Mouse (Mus musculus): ENCODE measurements around the gene 1110051M20Rik.

DNA sequence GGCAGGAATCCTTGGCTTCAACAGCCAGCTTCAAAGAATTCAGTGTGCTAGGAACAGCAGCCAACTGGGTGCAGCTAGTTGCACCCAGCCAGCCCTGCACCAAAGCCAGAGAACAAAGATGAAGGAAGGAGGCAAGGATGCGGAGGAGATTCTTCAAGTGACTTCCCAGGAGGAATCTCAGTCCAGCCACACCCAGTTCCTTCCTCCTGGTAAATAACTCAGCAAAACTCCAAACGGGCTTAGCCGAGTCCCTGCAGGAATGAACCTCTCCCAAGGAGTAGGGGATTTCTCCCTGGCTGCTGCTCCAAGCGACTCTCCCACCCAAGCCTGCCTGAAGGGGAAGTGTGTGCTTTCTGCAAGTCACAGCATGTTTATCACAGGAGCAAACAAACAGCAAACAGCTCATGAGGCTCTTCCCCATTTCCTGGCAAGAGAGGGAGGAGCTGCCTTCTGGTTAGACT, 83.4 kb downstream of the 1110051M20Rik start:
- TF ChIP-seq GATA1 (IDR thresholded peaks at IDR 0.05; ENCODE audit: borderline replicate concordance, low read length) (no peak), TAL1 (conservative IDR thresholded peaks at IDR 0.05; ENCODE audit: low read depth, low read length) (no peak), CTCF (IDR thresholded peaks at IDR 0.05; ENCODE audit: low read depth, low read length) (no peak), POLR2AphosphoS5 (IDR thresholded peaks at IDR 0.05; ENCODE audit: insufficient replicate concordance, low read depth, low read length) (no peak), GATA2 (IDR thresholded peaks at IDR 0.05; ENCODE audit: borderline replicate concordance, low read depth, low read length) (no peak)
